ENCODE assay signal across 8 mouse cellular contexts in genomic region chr6:128839921-128840320, GRCm38 (mm10). TPM values are rescaled to one million over a fixed set of nuclear protein-coding genes. Genes with fewer than 3 reads are reported as not detected.
DNase-seq lines count a peak whose midpoint lies in the region; ATAC-seq and TF ChIP-seq lines count a peak whose summit lies in the region.

No protein-coding gene starts in this region.

- no peak for DNase-seq in heart, adult 8-10 months (ENCODE audit: low spot score)
- no peak for DNase-seq in hindbrain, embryonic 14.5 days (ENCODE audit: low spot score)
- DNase-seq in frontal cortex, adult 2 months (ENCODE audit: extremely low spot score in 1 of 2, low spot score in 1 of 2), result no peak
- no peak for DNase-seq in layer of hippocampus, postnatal 36 days
- DNase-seq in kidney, adult 2 months, result no peak

- no peak for TF ChIP-seq POLR2A in bone marrow, adult 2 months (IDR thresholded peaks at IDR 0.05; ENCODE audit: borderline replicate concordance, control insufficient read depth, low read depth, low read length)
- no peak for TF ChIP-seq POLR2A in kidney, adult 2 months (IDR thresholded peaks at IDR 0.05; ENCODE audit: low read depth, low read length)

- H3K4me1 ChIP-seq in heart, embryonic 11.5 days (ENCODE audit: control insufficient read depth, insufficient read depth, low read length), result peaks cover 3% of the 10 kb centered on the region; the same call in 1 of the 2 replicates
- H3K4me1 ChIP-seq in bone marrow, adult 2 months (ENCODE audit: control insufficient read depth, insufficient read depth, low read length), result no peaks in the 10 kb centered on the region; the same call in 1 of the 2 replicates
- H3K4me1 ChIP-seq in hindbrain, embryonic 14.5 days (replicated peaks; ENCODE audit: control insufficient read depth, insufficient read depth, low read length), result 0 out of 2 replicates have a peak, but pooled peaks cover 23% of the 10 kb centered on the region
- peaks cover 14% of the 10 kb centered on the region for H3K4me1 ChIP-seq in midbrain, embryonic 12.5 days
- no peaks in the 10 kb centered on the region; the same call in 1 of the 2 replicates for H3K4me1 ChIP-seq in kidney, adult 2 months (ENCODE audit: control insufficient read depth, insufficient read depth, low read length)

- H3K36me3 ChIP-seq in heart, embryonic 11.5 days (ENCODE audit: control insufficient read depth, insufficient read depth, low read length), result no peaks in the 10 kb centered on the region
- H3K36me3 ChIP-seq in hindbrain, embryonic 14.5 days (replicated peaks; ENCODE audit: control insufficient read depth, insufficient read depth), result no peaks in the 10 kb centered on the region
- no peaks in the 10 kb centered on the region for H3K36me3 ChIP-seq in midbrain, embryonic 12.5 days
- no peaks in the 10 kb centered on the region for H3K36me3 ChIP-seq in kidney, adult 2 months (ENCODE audit: control insufficient read depth, insufficient read depth, low read length)

- H3K4me2 ChIP-seq in heart, embryonic 11.5 days, result peak overlapping the region; percentile 82
- H3K4me2 ChIP-seq in hindbrain, embryonic 14.5 days (replicated peaks), result peak overlapping the region; percentile 67
- H3K4me2 ChIP-seq in midbrain, embryonic 12.5 days (replicated peaks), result peak overlapping the region; percentile 59

- no peak for ATAC-seq in heart, embryonic 11.5 days (replicated peaks; ENCODE audit: insufficient number of reproducible peaks, low FRiP score, low TSS enrichment)
- ATAC-seq in hindbrain, embryonic 14.5 days (ENCODE audit: low FRiP score), result no peak
- no peak for ATAC-seq in midbrain, embryonic 12.5 days (ENCODE audit: low FRiP score, low read depth)

- no peak for TF ChIP-seq CTCF in bone marrow, adult 2 months (IDR thresholded peaks at IDR 0.05; ENCODE audit: control insufficient read depth, insufficient read depth, low read length)
- no peak for TF ChIP-seq CTCF in kidney, adult 2 months (conservative IDR thresholded peaks at IDR 0.05; ENCODE audit: insufficient read depth, insufficient read length, low read depth, low read length)

- no peaks in the 10 kb centered on the region for H3K27me3 ChIP-seq in heart, embryonic 11.5 days (ENCODE audit: control insufficient read depth, insufficient read depth, low read length)
- H3K27me3 ChIP-seq in hindbrain, embryonic 14.5 days (ENCODE audit: control insufficient read depth, insufficient read depth, low read length), result no peaks in the 10 kb centered on the region
- H3K27me3 ChIP-seq in midbrain, embryonic 12.5 days, result 0 out of 2 replicates have a peak, but pooled peaks cover 4% of the 10 kb centered on the region
- no peaks in the 10 kb centered on the region for H3K27me3 ChIP-seq in kidney, adult 2 months (replicated peaks; ENCODE audit: control insufficient read depth, insufficient read depth, low read length)

- no peaks in the 10 kb centered on the region for H3K9me3 ChIP-seq in heart, embryonic 11.5 days (replicated peaks; ENCODE audit: control insufficient read depth, low read length)
- H3K9me3 ChIP-seq in hindbrain, embryonic 14.5 days (ENCODE audit: control insufficient read depth, low read length), result no peaks in the 10 kb centered on the region
- no peaks in the 10 kb centered on the region for H3K9me3 ChIP-seq in midbrain, embryonic 12.5 days

- 63% methylated on average over 7 of the region's 7 CpGs for WGBS in heart, embryonic 11.5 days (ENCODE audit: insufficient replicate concordance)
- WGBS in bone marrow, adult 2 months, result 39% methylated on average over 7 of the region's 7 CpGs
- WGBS in hindbrain, embryonic 14.5 days, result 71% methylated on average over 7 of the region's 7 CpGs
- 71% methylated on average over 7 of the region's 7 CpGs for WGBS in midbrain, embryonic 12.5 days
- WGBS in kidney, adult 2 months, result 55% methylated on average over 7 of the region's 7 CpGs

- no peak overlapping the region for H3K9ac ChIP-seq in heart, embryonic 11.5 days (ENCODE audit: low read depth, low read length)
- H3K9ac ChIP-seq in hindbrain, embryonic 14.5 days, result 0 out of 2 replicates have a peak overlapping the region, but pooled peaks have one; percentile 89
- H3K9ac ChIP-seq in midbrain, embryonic 12.5 days (replicated peaks), result no peak overlapping the region

- H3K4me3 ChIP-seq in heart, embryonic 11.5 days (ENCODE audit: low read depth, low read length), result peak overlapping the region; percentile 85; the same call in 1 of the 2 replicates
- H3K4me3 ChIP-seq in bone marrow, adult 2 months (replicated peaks; ENCODE audit: control insufficient read depth, low read depth, low read length), result peak overlapping the region; percentile 1
- peak overlapping the region; percentile 89; the same call in 1 of the 2 replicates for H3K4me3 ChIP-seq in hindbrain, embryonic 14.5 days (replicated peaks; ENCODE audit: low read length)
- H3K4me3 ChIP-seq in midbrain, embryonic 12.5 days, result peak overlapping the region; percentile 83
- H3K4me3 ChIP-seq in kidney, adult 2 months (ENCODE audit: insufficient read depth, low read depth, low read length), result no peak overlapping the region

- H3K27ac ChIP-seq in heart, embryonic 11.5 days (ENCODE audit: low read depth, low read length), result no peak overlapping the region
- H3K27ac ChIP-seq in bone marrow, adult 2 months (ENCODE audit: control insufficient read depth, insufficient read depth, low read depth, low read length, poor library complexity), result no peak overlapping the region
- H3K27ac ChIP-seq in hindbrain, embryonic 14.5 days, result no peak overlapping the region
- no peak overlapping the region for H3K27ac ChIP-seq in midbrain, embryonic 12.5 days (replicated peaks)
- H3K27ac ChIP-seq in kidney, adult 2 months (ENCODE audit: insufficient read depth, low read depth, low read length), result no peak overlapping the region

RNA-seq across cellular contexts. Expression of gene Klrb1b, which starts 13.8 kb away (rescaled TPM):
- not detected in 2 replicates for polyA plus RNA-seq in heart, embryonic 11.5 days (2014; fragmentation: Nextera tagmentation; extraction: Ambion mirVana)
- not detected for total RNA-seq in heart, adult 8-10 months (2022)
- 0.68 TPM in 1 of 2 replicates, not detected in the other for polyA plus RNA-seq in bone marrow, adult 2 months (2011; ENCODE audit: insufficient read depth, insufficient read length, low replicate concordance, missing spikeins)
- not detected in 2 replicates for polyA plus RNA-seq in hindbrain, embryonic 14.5 days (2014; fragmentation: Nextera tagmentation; extraction: Ambion mirVana)
- not detected in 2 replicates for polyA plus RNA-seq in midbrain, embryonic 12.5 days (2016; fragmentation: Nextera tagmentation; extraction: Ambion mirVana)
- polyA plus RNA-seq in frontal cortex, adult 2 months (2012; rRNA removed), result not detected in 2 replicates
- not detected for total RNA-seq in layer of hippocampus, postnatal 36 days (2021)
- polyA plus RNA-seq in kidney, adult 2 months (2012; rRNA removed), result 0.03 and 0.11 TPM in 2 replicates

RNA-seq across cellular contexts. Expression of gene Gm44511, which starts 13.8 kb away (rescaled TPM):
- not detected in 2 replicates for polyA plus RNA-seq in heart, embryonic 11.5 days (2014; fragmentation: Nextera tagmentation; extraction: Ambion mirVana)
- total RNA-seq in heart, adult 8-10 months (2022), result not detected
- 2.3 TPM in 1 of 2 replicates, not detected in the other for polyA plus RNA-seq in bone marrow, adult 2 months (2011; ENCODE audit: insufficient read depth, insufficient read length, low replicate concordance, missing spikeins)
- polyA plus RNA-seq in hindbrain, embryonic 14.5 days (2014; fragmentation: Nextera tagmentation; extraction: Ambion mirVana), result not detected in 2 replicates
- not detected in 2 replicates for polyA plus RNA-seq in midbrain, embryonic 12.5 days (2016; fragmentation: Nextera tagmentation; extraction: Ambion mirVana)
- not detected in 2 replicates for polyA plus RNA-seq in frontal cortex, adult 2 months (2012; rRNA removed)
- not detected for total RNA-seq in layer of hippocampus, postnatal 36 days (2021)
- 0.23 TPM in 1 of 2 replicates, not detected in the other for polyA plus RNA-seq in kidney, adult 2 months (2012; rRNA removed)

RNA-seq across cellular contexts. Expression of gene Clec2i, which starts 47.5 kb away (rescaled TPM):
- polyA plus RNA-seq in heart, embryonic 11.5 days (2014; fragmentation: Nextera tagmentation; extraction: Ambion mirVana), result not detected in 2 replicates
- under 1 TPM in 1 of 4 experiments, not detected in 3; 0.27 TPM for total RNA-seq in heart, adult 8-10 months (2022)
- 2.7 and 4.9 TPM in 2 replicates for polyA plus RNA-seq in bone marrow, adult 2 months (2011; ENCODE audit: insufficient read depth, insufficient read length, low replicate concordance, missing spikeins)
- polyA plus RNA-seq in hindbrain, embryonic 14.5 days (2014; fragmentation: Nextera tagmentation; extraction: Ambion mirVana), result not detected in 2 replicates
- not detected in 2 replicates for polyA plus RNA-seq in midbrain, embryonic 12.5 days (2016; fragmentation: Nextera tagmentation; extraction: Ambion mirVana)
- 0.12 and 0.15 TPM in 2 replicates for polyA plus RNA-seq in frontal cortex, adult 2 months (2012; rRNA removed)
- total RNA-seq in layer of hippocampus, postnatal 36 days (2021), result not detected
- polyA plus RNA-seq in kidney, adult 2 months (2012; rRNA removed), result 0.10 and 0.50 TPM in 2 replicates

RNA-seq across cellular contexts. Expression of gene Klrb1c, which starts 50.9 kb away (rescaled TPM):
- not detected in 2 replicates for polyA plus RNA-seq in heart, embryonic 11.5 days (2014; fragmentation: Nextera tagmentation; extraction: Ambion mirVana)
- under 1 TPM in 3 of 4 experiments, not detected in 1; 0.14 to 0.32 (median 0.31) TPM for total RNA-seq in heart, adult 8-10 months (2022)
- 0.77 and 6.6 TPM in 2 replicates for polyA plus RNA-seq in bone marrow, adult 2 months (2011; ENCODE audit: insufficient read depth, insufficient read length, low replicate concordance, missing spikeins)
- 0.23 TPM in 1 of 2 replicates, not detected in the other for polyA plus RNA-seq in hindbrain, embryonic 14.5 days (2014; fragmentation: Nextera tagmentation; extraction: Ambion mirVana)
- not detected in 2 replicates for polyA plus RNA-seq in midbrain, embryonic 12.5 days (2016; fragmentation: Nextera tagmentation; extraction: Ambion mirVana)
- 0.08 TPM in 1 of 2 replicates, not detected in the other for polyA plus RNA-seq in frontal cortex, adult 2 months (2012; rRNA removed)
- not detected for total RNA-seq in layer of hippocampus, postnatal 36 days (2021)
- 0.15 and 0.31 TPM in 2 replicates for polyA plus RNA-seq in kidney, adult 2 months (2012; rRNA removed)

RNA-seq across cellular contexts. Expression of gene BC035044, which starts 51.0 kb away (rescaled TPM):
- polyA plus RNA-seq in heart, embryonic 11.5 days (2014; fragmentation: Nextera tagmentation; extraction: Ambion mirVana), result 0.69 and 0.73 TPM in 2 replicates
- under 1 TPM; 0.22 to 0.38 (median 0.25) TPM for total RNA-seq in heart, adult 8-10 months (2022)
- 6.2 and 16.8 TPM in 2 replicates for polyA plus RNA-seq in bone marrow, adult 2 months (2011; ENCODE audit: insufficient read depth, insufficient read length, low replicate concordance, missing spikeins)
- 0.52 TPM in 2 replicates for polyA plus RNA-seq in hindbrain, embryonic 14.5 days (2014; fragmentation: Nextera tagmentation; extraction: Ambion mirVana)
- 0.26 and 0.35 TPM in 2 replicates for polyA plus RNA-seq in midbrain, embryonic 12.5 days (2016; fragmentation: Nextera tagmentation; extraction: Ambion mirVana)
- 2.0 and 2.3 TPM in 2 replicates for polyA plus RNA-seq in frontal cortex, adult 2 months (2012; rRNA removed)
- 1 to 10 TPM; 2.1 to 2.2 TPM for total RNA-seq in layer of hippocampus, postnatal 36 days (2021)
- 0.45 and 1.6 TPM in 2 replicates for polyA plus RNA-seq in kidney, adult 2 months (2012; rRNA removed)
